Mouse (Mus musculus): Measurements from ENCODE around the gene Olfr397.

Olfr397 gene

DNA sequence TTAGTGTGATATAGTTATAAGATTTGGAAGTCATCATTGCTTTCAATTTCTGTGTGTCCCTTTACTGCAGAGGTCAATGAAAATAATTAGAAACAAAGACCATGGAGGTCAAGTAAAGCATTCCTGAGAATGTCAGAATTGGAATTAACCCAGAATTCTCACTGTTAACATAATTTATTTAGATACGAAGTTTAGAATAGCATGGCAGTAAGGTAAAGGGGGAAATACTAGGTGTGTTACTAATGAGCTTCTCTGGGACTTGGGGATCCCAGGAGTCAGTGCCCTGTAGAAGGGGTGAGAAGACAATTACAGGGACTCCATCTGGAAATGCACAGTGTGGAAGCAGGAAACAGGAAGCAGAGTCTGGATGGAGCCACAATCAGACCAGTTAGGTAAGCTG, at the start of gene Olfr397:
Gene Olfr397, plus strand, starts transcription at position 301 of the 400 bp plus-strand sequence.
- DNase-seq: no peak

- no peak for DNase-seq
These were observed 24.2 kb upstream of the Olfr397 start, which contains the start of gene Olfr23 for GRCm38 (mm10) chr11:73936377-73936776. Olfr23 (plus strand) TSS chr11:73936677.

- DNase-seq: no peak
These were observed 29.7 kb downstream of the Olfr397 start, which contains the start of gene Olfr398 for GRCm38 (mm10) chr11:73990307-73990706. Olfr398 (minus strand) TSS chr11:73990407.

GRCm38 (mm10) chr11:73993115-73993514, 32.5 kb downstream of the Olfr397 start:
- DNase-seq: no peak
